Mouse (Mus musculus): ENCODE results near the gene Nuak1. TPM values are rescaled to one million over a fixed set of nuclear protein-coding genes. Genes with fewer than 3 reads are reported as not detected.

Gene Nuak1
- total RNA-seq, 2 experiments from 2014 or later, result 0.61 to 3.2 TPM

GRCm38 (mm10) chr10:84387338-84387737 lies 53.1 kb downstream of the Nuak1 start:
- ATAC-seq (replicated peaks; ENCODE audit: low FRiP score, low TSS enrichment, poor library complexity, severe bottlenecking), result no peak

GRCm38 (mm10) chr10:84386625-84387242 lies 53.7 kb downstream of the Nuak1 start:
- no peak for ATAC-seq (replicated peaks; ENCODE audit: low FRiP score, low TSS enrichment, poor library complexity, severe bottlenecking)

- ATAC-seq (replicated peaks; ENCODE audit: low FRiP score, low TSS enrichment, poor library complexity, severe bottlenecking), result no peak
These were observed 54.2 kb downstream of the Nuak1 start for GRCm38 (mm10) chr10:84386214-84386613.

- ATAC-seq (replicated peaks; ENCODE audit: low FRiP score, low TSS enrichment, poor library complexity, severe bottlenecking), result no peak
These were observed 55.6 kb downstream of the Nuak1 start for GRCm38 (mm10) chr10:84384761-84385160.

GRCm38 (mm10) chr10:84382900-84383883 lies 57.2 kb downstream of the Nuak1 start:
- peak; percentile 80 for ATAC-seq (replicated peaks; ENCODE audit: low FRiP score, low TSS enrichment, poor library complexity, severe bottlenecking)

GRCm38 (mm10) chr10:84381276-84381798 lies 59.1 kb downstream of the Nuak1 start:
- no peak for ATAC-seq (replicated peaks; ENCODE audit: low FRiP score, low TSS enrichment, poor library complexity, severe bottlenecking)

- no peak for ATAC-seq (replicated peaks; ENCODE audit: low FRiP score, low TSS enrichment, poor library complexity, severe bottlenecking)
These were observed 61.0 kb downstream of the Nuak1 start for GRCm38 (mm10) chr10:84379366-84379765.

GRCm38 (mm10) chr10:84377956-84378355 lies 62.4 kb downstream of the Nuak1 start:
- no peak for ATAC-seq (replicated peaks; ENCODE audit: low FRiP score, low TSS enrichment, poor library complexity, severe bottlenecking)

GRCm38 (mm10) chr10:84376346-84376745 lies 64.1 kb downstream of the Nuak1 start:
- ATAC-seq (replicated peaks; ENCODE audit: low FRiP score, low TSS enrichment, poor library complexity, severe bottlenecking), result no peak

- no peak for ATAC-seq (replicated peaks; ENCODE audit: low FRiP score, low TSS enrichment, poor library complexity, severe bottlenecking)
These were observed 65.4 kb downstream of the Nuak1 start for GRCm38 (mm10) chr10:84374996-84375395.

GRCm38 (mm10) chr10:84373476-84373875 lies 66.9 kb downstream of the Nuak1 start:
- no peak for ATAC-seq (replicated peaks; ENCODE audit: low FRiP score, low TSS enrichment, poor library complexity, severe bottlenecking)

GRCm38 (mm10) chr10:84372161-84373095 lies 68.0 kb downstream of the Nuak1 start:
- no peak for ATAC-seq (replicated peaks; ENCODE audit: low FRiP score, low TSS enrichment, poor library complexity, severe bottlenecking)

- ATAC-seq (replicated peaks; ENCODE audit: low FRiP score, low TSS enrichment, poor library complexity, severe bottlenecking), result no peak
These were observed 68.7 kb downstream of the Nuak1 start for GRCm38 (mm10) chr10:84371681-84372160.

- ATAC-seq (replicated peaks; ENCODE audit: low FRiP score, low TSS enrichment, poor library complexity, severe bottlenecking), result no peak
These were observed 69.2 kb downstream of the Nuak1 start for GRCm38 (mm10) chr10:84371230-84371629.

- peak; percentile 70 for ATAC-seq (replicated peaks; ENCODE audit: low FRiP score, low TSS enrichment, poor library complexity, severe bottlenecking)
These were observed 70.6 kb downstream of the Nuak1 start for GRCm38 (mm10) chr10:84369646-84370314.

GRCm38 (mm10) chr10:84368185-84368584 lies 72.2 kb downstream of the Nuak1 start:
- ATAC-seq (replicated peaks; ENCODE audit: low FRiP score, low TSS enrichment, poor library complexity, severe bottlenecking), result no peak

GRCm38 (mm10) chr10:84365166-84365865 lies 75.1 kb downstream of the Nuak1 start:
- ATAC-seq (replicated peaks; ENCODE audit: low FRiP score, low TSS enrichment, poor library complexity, severe bottlenecking), result no peak

GRCm38 (mm10) chr10:84363833-84364232 lies 76.6 kb downstream of the Nuak1 start:
- ATAC-seq (replicated peaks; ENCODE audit: low FRiP score, low TSS enrichment, poor library complexity, severe bottlenecking), result no peak

Measured in megakaryocyte-erythroid progenitor cell, adult 5-6 weeks (primary cell).